Mouse (Mus musculus): ENCODE data around the gene 1700029P11Rik. TPM values are rescaled to one million over a fixed set of nuclear protein-coding genes. Genes with fewer than 3 reads are reported as not detected.

The 1700029P11Rik gene
- total RNA-seq (2021): not detected

DNA sequence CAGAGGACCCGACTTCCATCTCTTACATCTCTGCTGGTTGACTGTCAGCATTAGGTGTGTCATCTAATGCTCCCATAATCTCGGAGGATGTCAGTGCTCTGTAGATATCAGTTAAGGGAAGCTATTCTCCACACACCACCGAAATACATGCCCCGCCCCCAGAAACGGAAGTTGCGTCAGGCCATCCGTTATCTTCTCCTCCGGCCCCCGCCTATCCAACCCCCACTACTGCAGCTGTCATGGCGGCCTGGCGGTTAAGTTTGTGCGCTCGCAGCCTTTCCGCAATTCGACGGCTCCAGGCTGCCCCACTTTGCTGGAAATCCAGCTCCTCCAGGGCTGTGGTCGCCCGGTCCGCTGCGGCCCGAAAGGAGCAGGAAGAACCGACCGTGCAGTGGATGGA, at the start of gene 1700029P11Rik:
Gene 1700029P11Rik, plus strand, starts transcription at position 220 of the 400 bp plus-strand sequence.
- no peak for DNase-seq (ENCODE audit: extremely low spot score in 1 of 2, low spot score in 1 of 2)

DNA sequence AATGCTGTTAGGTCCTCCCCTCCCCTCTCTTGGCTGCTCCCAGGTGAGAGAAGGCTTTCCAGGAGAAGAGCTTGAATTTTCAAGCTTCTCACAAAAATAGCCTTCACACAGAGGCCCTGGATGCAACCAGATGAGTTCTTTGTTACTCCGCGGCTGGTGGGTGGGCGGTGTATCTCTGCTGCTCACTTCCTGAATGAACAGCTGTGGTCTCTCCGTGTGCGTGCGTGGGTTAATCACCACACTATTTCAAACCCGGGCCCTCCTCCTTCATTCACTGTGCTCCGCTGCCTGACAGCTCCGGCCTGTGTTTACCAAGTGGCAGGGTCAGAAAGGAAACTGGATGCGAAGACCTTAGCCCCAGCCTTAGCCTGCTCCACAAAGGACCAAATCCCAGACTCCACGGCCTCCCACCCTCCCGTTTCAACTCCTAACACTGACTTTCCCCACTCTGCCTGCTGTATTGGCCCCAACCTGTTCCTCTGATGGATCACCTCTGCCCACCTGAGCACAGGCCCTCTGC, 47.3 kb upstream of the 1700029P11Rik start:
- DNase-seq (ENCODE audit: extremely low spot score in 1 of 2, low spot score in 1 of 2): peak in 1 of 2 experiments; percentile 45

DNA sequence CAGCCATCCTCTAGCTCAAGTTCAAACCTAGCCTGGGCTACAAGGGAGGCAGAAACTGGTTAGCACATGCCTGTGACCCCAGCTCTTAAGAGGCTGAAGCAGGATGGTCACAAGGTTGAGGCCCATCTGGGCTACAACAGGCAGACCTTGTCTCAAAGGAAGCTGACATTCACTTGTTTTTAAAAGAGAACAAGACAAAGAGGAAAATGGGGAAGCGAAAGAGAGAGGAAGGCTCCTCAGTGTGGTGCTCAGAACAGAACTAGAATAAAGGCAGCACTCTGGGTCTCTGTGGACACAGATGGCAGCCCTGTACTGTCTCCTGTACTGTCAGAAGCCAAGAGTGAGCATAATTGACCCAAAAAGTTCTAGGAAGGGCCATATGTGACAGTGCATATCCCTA, 46.4 kb upstream of the 1700029P11Rik start:
- DNase-seq (ENCODE audit: extremely low spot score in 1 of 2, low spot score in 1 of 2): no peak

DNA sequence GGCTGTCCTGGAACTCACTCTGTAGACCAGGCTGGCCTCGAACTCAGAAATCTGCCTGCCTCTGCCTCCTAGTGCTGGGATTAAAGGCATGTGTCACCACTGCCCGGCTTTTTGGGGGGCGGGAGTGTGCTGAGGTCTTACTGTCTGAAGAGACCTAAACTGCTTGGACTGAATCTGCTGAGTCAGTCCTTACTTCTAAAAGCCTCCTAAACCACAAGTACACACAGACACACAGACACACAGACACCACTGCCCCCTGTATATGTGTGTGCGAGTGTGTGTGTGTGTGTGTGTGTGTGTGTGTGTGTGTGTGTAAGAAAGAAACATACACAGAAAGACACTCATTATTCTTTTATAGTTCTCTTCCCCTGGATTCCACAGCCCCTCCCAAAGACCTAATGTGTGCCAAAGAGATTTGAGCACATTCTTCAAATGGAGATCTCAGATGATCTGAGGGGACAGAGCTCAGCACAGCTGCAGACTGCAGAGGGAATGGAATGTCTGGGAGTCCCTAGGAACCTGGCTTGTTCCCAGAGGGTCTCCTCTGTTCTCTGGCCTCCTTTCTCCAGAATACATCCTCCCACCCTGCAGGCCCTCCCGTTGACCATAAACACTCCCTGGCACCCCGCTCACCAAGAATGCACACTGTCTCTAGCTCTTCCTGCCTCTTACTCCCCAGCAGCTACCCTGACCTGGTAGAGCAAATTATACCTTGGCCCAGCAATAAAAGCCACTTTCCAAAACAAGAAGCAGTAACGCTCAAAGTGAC, 44.3 kb upstream of the 1700029P11Rik start:
- DNase-seq (ENCODE audit: extremely low spot score in 1 of 2, low spot score in 1 of 2): no peak

DNA sequence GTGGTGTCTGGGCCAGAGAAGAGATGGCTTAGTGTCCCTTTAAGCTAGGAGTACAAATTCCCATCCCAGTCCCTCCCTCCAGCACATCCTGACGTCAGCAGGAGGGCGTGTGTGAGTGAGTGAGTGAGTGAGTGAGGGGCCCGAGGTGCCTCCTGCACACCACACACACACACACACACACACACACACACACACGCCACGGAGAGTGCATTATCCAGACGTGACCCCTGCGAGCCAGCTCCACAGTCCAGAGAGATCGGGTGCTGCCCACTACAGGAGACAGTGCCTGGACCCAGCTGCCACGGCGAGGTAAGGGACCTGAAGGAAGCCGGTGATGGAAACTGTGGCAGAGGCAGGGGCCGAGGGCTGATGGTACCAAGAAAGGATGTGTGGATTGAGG, 43.7 kb upstream of the 1700029P11Rik start, which contains the start of gene Csdc2:
Gene Csdc2, plus strand, starts transcription at position 81 of the 400 bp plus-strand sequence.
- DNase-seq (ENCODE audit: extremely low spot score in 1 of 2, low spot score in 1 of 2): peak in 1 of 2 experiments; percentile 49

DNA sequence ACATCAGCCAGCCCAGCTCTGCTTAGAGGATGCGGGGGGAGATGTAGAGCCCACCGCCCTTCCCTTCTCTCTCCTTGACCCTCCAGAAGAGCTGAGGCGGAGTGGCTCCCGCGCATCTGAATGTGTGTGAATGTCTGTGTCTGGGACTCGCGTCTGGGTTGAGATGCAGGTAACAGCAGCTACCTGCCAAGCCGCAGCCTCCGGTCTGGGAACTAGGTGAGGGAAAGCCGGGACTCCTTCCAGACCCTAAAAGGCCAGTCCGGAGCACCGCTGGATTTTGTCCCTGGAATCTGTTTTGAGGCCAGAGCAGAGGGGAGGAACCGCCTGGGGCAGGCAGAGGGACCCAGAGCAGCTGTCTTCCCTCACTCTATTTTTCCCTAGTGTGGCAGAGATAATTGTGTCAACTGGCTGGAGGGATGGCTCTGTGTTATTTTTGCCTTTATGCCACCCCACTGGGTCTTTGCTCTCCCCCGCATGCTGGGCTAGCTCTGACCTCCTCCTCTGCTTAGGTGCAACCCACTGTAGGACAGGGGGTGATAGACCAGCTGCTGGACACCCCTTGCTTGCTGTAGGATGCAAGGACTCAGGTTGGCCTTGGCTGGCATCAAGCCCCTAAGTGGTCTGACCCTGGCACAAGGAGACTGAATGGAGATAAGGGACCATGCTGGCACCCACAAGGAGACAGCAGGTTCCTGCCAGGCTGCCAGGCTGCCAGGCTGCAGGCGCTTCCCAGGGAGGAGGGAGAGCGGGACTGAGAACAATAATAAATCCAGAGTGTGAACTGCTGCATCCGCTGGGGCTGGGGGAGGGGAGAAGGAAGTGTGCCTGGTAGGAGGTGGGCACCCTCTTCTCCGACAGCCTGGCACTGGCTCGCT, 43.0 kb upstream of the 1700029P11Rik start:
- peak in 1 of 2 experiments; percentile 59 for DNase-seq (ENCODE audit: extremely low spot score in 1 of 2, low spot score in 1 of 2)

DNA sequence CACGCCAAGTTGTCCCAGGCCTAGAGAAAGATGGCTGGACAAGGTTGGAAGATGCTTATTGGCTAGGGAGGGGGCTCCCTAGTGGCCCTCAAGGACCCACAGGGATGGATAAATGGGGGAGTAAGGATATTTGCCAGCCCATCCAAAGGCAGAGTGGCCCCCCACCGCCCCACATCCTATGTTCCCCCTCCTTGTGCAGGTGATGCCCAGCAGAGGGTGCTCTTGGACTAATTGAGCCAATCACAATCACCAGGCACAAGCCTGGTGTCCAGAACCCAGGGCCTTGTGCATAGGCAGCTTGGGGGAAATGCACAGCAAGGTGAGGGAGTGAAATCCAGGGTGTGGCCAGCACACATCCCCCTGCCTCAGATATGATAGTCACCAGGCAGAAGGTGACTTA, 42.1 kb upstream of the 1700029P11Rik start:
- DNase-seq (ENCODE audit: extremely low spot score in 1 of 2, low spot score in 1 of 2): peak in 1 of 2 experiments; percentile 67

DNA sequence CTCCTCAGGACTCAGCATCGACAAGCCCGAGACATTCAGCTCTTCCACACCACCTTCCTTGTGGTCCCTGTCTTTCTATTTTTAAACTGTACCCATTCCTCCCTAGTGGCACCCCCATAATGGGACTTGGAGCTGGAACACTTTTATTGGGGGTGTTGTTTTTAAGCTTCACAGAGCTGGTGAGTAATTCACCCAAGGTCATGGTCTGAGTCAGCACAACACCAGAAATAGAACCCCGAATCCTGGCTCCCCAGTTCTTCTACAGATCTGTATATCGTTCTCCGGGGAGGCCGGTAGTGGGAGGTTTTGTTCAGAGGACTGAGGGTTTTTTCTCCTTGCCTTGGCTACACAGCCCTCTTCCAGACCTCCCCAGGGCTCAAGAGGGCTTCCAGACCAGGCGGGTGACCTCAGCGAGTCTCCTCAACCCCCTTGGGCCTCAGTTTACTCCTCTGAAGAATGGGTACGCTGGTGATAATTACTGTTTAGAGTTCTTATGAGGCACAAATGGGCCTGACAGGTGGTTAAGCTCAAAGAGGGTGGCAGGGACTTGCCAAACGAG, 41.1 kb upstream of the 1700029P11Rik start:
- DNase-seq (ENCODE audit: extremely low spot score in 1 of 2, low spot score in 1 of 2): no peak

DNA sequence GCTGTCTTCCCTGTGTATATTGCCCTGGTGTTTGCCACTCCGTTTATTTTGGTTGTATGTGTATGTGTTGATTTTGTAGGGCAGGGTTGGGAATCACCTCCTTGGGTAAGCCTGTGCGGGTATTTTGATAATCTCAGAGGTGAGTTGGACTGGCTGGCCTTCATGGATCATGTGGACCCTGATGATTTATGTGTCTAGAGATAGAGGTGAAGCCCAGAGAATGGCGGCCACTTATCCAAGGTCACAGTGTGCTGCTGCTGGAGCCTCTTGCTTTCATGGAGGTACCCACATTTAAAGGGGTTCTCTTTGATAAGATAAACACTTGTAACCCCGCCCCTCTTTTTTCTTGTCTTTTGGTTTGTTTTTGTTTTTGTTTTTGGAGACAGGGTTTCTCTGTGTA, 40.6 kb upstream of the 1700029P11Rik start:
- no peak for DNase-seq (ENCODE audit: extremely low spot score in 1 of 2, low spot score in 1 of 2)

DNA sequence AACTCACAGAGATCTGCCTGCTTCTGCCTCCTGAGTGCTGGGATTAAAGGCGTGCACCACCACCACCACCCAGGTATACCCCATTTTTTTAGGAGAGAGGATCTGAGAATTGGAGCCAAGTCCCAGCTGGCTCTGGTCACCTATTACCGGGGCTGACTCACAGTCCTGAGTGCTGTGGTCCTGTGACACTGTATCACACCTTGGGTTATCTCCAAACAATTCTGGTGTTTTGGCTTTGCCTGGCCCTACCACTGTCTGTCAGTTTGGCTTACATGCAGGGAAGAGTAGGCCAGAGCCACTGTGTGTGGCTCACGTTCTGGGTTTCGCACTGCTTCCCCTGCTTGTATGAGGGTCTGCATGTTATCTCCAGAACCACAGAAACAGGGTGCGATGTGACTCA, 40.1 kb upstream of the 1700029P11Rik start:
- no peak for DNase-seq (ENCODE audit: extremely low spot score in 1 of 2, low spot score in 1 of 2)

DNA sequence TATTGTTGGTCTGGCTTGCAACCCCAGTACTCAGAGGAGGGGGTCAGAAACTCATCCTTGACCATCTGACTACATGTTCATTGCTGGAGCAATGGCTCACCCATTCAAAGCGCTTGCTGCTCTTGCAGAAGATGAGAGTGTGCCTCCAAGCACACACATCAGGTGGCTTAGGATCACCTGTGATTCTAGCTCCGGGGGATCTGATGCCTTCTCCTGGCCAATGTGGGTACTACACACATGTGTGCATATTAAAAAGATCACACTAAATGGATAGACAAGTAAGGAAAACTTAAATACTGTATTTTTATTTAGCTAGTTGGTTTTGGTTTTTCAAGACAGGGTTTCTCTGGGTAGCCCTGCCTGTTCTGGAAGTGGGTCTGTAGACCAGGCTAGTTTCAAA, 39.3 kb upstream of the 1700029P11Rik start:
- no peak for DNase-seq (ENCODE audit: extremely low spot score in 1 of 2, low spot score in 1 of 2)

DNA sequence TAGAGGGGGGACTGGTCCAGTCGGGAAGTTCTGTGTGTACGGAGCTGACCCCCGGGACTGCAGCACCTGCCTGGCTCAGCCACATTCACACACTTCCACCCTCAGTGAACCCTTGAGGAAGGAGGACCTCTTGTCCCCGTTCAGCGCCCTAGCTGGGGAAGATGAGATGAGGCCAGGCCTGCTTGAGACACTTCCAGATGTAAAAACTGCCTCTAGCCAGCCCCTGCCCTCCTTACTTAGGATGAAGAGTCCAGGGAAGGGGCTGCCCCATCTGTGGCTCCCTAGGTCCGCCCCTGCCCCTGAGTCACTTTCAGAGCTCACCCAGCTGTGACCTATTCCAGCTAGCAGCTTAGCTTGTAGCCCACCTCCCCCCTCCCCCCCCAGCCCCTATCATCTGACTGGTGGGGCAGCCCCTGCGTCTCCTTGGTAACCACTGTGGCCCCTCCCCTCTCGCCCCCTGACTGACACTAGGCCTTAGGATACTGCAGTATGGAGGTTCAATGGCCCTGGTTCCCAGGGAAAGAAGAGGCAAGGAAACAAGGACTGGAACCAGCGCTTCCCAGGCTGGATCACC, 37.1 kb upstream of the 1700029P11Rik start:
- no peak for DNase-seq (ENCODE audit: extremely low spot score in 1 of 2, low spot score in 1 of 2)

DNA sequence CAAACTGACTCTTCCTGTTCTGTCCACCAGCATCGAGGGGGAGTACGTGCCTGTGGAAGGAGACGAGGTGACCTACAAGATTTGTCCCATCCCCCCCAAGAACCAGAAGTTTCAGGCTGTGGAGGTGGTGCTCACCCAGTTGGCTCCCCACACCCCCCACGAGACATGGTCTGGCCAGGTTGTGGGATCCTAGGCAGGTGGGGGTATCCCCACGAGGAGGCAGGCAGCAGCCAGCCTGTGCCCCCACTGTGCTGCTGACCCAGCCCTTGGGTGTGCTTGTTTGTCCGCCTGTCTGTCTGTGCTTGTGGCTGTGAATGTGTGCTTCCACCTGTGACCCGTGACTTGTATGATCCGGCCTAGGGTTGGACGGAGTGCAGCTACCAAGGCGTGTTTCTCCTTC, 31.3 kb upstream of the 1700029P11Rik start:
- DNase-seq (ENCODE audit: extremely low spot score in 1 of 2, low spot score in 1 of 2): no peak

DNA sequence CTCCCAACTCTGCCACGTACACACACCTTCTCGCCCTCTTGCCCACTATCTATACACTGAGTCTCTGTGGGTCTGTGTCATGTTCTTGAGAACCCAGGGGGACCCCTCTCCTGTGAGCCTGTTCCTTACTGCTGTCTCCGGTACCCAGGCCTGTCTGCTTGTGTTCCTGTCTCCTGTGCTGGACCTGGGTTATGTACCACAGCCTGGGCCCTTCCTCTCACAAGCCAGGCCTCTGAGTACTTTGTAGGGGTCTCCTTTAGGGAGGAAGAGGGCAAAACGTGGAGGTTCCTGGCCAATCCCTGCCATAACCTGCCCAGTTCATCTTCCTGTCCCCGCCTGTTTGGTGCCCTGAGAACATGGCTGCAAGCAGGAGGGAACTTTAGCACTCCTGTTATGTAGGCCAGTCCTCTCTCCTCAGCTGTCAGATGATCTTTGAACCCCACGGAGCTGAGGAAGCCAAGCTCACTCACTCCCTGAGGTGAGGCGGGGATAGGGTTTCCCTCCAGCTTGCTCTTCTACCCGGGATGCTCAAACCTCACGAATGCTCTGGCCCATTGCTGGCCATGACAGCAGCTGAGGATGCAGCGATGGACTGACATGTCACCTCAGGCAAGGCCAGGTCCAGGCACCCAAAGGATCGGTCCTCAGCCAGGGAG, 30.7 kb upstream of the 1700029P11Rik start:
- no peak for DNase-seq (ENCODE audit: extremely low spot score in 1 of 2, low spot score in 1 of 2)

DNA sequence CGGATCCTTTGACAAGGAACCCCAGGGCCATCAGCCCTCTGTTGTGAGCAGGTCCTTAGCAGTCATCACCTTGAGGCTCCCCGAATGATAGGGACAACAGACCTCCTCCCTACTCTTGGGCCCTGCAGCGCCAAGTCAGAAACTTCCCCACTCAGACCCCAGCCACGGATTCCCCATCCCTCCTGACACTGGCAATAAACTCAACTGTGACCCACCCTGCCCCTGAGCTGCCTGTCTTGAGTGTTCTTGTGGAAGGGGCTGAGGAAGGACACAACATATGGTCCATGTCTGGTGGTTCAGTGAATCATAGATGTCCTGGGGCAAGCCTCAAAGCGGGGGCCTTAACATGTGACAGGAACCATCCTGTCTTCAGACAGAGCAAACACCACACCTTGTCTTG, 29.6 kb upstream of the 1700029P11Rik start:
- DNase-seq (ENCODE audit: extremely low spot score in 1 of 2, low spot score in 1 of 2): no peak

DNA sequence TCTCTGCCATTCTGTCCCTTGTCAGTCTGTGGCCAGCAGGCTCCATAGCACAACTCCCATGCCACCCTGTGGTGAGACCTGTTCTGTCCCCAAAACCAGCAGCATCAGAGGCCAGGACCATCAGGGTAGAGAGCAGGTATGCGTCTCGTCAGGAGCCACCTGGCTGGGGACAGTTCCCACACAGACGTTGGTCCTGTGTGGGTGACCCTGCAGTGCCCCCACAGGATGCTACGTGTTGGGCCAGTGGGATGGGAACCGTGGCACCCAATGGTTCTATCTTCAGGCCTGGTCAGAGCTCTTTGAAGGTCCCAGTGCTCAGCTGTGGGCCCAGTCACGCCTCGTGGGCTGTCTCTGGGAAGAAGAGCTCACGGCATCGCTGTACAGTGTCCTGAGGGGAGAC, 29.2 kb upstream of the 1700029P11Rik start:
- no peak for DNase-seq (ENCODE audit: extremely low spot score in 1 of 2, low spot score in 1 of 2)

DNA sequence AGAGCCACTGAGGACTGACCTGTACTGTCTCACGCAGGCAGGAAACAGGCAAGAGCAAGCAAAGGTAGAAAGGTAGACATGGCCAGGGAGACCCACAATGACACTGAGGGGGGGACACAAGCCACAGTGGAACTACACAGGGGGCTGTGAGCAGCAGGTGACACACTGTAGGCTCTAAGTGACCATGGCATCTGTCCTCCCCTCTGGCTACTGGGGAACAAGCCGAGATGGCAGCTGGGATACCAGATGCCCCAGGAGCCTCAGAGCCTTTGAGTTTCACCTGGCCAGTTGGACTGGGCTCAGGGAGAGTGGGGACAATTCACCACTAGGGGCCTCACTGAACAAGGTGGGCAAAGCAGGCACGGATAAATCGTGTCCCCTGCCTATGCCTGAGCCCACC, 28.0 kb upstream of the 1700029P11Rik start:
- no peak for DNase-seq (ENCODE audit: extremely low spot score in 1 of 2, low spot score in 1 of 2)

DNA sequence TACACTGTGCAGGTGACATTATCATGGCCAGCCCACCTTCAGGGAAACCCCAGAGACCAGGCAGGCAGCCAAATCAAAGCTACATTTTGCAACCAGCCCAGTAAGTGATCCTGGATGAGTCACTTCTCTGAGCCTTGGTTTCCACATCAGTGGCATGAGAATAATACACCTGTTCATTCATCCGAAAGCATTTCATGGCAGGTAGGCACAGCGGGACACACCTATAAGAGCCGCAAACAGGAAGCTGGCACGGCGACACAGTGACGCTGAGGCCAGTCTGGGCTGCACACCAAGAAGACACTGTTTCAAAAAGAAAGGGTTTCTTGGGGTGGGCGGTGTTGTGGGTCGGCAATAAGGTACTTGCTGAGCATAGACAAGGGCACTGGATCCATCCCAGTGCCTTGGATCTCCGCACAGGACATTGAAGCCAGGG, 26.2 kb upstream of the 1700029P11Rik start:
- no peak for DNase-seq (ENCODE audit: extremely low spot score in 1 of 2, low spot score in 1 of 2)

DNA sequence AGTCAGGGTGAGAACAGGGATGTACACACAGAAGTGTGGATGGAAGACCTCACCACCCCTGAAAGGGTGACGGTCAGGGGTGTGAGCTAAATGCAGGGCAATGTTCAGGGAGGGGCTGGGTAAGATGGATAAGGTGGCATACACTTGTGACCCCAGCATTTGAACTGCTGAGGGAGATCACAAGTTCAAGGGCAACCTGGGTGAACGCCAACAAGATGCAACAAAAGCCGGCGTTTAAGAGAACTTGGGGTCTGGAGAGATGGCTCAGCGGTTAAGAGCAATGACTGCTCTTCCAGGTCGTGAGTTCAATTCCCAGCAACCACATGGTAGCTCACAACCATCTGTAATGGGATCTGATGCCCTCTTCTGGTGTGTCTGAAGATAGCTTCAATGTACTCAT, 25.6 kb upstream of the 1700029P11Rik start:
- no peak for DNase-seq (ENCODE audit: extremely low spot score in 1 of 2, low spot score in 1 of 2)

DNA sequence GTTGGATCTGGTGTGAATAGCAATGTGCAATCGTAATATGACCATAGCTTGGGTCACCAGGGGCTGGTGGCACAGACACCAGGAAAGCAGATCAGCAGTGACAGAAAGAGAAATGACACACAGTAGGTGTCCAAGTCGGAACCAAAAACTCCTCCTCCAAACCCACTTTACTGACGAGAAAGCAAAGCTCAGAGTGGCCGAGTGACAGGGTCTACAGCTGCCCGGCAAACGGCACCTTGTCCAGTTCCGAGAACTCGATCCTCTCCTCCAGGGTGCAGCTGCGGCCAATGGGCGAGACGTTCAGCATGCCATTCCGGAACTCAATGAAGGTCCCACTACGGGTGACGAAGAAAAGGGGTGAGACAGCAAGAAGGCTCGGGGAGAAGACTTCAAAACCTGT, 24.9 kb upstream of the 1700029P11Rik start:
- no peak for DNase-seq (ENCODE audit: extremely low spot score in 1 of 2, low spot score in 1 of 2)
